Mouse (Mus musculus): Measurements from ENCODE around the gene Prkca.
"Not testable (repeated sequence)": the region's sequence is repeated elsewhere in the genome, so short reads cannot be mapped to it uniquely, and the experiment has no call there.

Gene Prkca

DNA sequence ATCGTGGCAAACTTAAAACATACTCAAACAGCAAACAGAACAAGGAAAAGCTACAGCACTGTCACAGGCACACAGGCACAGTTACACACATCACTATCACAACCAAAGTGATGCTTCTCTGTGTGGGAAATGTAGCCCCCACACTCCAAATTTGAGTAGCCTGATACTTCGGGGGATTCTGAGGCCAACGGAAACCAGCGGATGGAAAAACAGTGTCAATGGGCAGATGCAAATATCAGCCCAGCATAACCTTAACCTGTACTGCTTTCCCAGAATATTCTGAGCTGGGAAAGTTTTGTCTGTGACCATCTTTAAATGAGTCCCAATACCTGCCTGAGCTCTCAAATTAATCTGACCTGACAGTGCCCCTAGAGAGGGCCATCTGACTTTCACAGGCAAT is 250.5 kb downstream of the Prkca start:
- DNase-seq = no peak

DNA sequence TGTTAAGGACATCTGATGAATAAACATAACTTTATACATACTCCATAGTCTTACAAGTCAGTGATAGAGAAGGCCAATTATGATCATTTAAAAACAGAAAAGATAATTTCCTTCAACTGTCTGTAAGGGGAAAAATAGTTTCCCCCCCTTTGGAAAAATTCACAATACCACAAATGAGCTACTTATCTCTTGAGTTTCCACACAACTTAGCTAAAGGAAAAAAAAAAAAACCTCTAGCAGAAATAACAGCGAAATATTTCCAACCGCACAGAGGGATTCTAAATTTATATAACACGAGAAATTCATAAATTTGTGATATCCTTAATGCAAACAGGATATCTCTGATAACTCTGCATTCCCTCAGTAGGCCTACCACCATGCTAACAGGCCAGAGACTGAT is 252.5 kb downstream of the Prkca start:
- no peak for DNase-seq

DNA sequence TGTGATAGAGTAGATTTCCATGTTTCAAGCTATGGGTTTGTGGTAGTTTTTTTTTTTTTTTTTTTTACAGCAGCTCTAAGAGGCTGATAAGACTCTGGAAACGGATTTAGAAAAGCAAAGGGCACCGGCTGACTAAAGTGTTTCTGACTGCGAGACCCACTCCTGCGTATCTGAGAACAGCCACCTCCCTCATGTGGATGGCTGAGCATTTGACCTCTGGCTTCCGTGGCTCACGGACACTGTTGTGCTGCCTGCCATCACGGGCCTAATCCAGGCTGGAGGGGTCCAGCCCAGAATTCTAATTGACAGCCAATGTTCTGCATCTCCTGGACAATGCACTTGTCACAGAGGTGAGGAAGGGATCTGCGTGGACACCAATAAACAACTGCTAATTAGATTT is 253.0 kb downstream of the Prkca start:
- no peak for DNase-seq

- DNase-seq = no peak
Measured at GRCm38 (mm10) chr11:108088063-108088462, 255.7 kb downstream of the Prkca start.

DNA sequence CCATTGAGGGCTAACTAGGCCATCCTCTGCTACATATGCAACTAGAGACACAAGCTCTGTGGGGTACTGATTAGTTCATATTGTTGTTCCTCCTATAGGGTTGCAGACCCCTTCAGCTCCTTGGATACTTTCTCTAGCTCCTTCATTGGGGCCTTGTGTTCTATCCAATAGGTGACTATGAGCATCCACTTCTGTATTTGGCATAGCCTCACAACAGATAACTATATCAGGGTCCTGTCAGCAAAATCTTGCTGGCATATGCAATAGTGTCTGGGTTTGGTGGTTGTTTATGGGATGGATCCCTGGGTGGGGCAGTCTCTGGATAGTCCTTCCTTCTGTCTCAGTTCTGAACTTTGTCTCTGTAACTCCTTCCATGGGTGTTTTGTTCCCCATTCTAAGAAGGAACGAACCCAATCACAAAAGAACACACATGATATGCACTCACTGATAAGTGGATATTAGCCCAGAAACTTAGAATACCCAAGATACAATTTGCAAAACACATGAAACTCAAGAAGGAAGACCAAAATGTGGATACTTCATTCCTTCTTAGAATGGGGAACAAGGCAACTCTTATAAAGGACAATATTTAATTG is 256.5 kb downstream of the Prkca start:
- DNase-seq = not testable (repeated sequence)

DNA sequence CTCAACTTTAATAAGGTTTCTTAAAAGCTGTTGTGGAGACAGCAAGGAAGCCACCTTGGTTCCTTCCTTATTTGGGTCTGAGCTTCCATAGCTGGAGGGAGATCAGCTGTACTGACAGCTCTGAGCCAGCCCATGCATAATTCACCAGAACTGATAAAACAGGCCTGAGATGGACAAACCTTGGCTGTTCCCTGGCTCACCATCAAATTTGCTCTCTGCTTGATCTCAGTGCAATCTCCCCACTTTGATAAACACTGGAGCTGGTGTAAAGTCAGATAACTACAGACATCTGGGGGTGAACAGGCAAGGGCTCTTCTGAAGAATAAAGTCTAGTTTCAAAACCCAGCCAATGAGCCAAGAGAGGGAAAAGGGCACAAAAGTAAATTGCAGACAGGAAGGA is 261.1 kb downstream of the Prkca start:
- DNase-seq = no peak

GRCm38 (mm10) chr11:108079946-108080650 is 263.6 kb downstream of the Prkca start:
- DNase-seq = no peak

GRCm38 (mm10) chr11:108079454-108079853 is 264.3 kb downstream of the Prkca start:
- DNase-seq = no peak

GRCm38 (mm10) chr11:108077514-108077913 is 266.2 kb downstream of the Prkca start:
- DNase-seq = no peak

GRCm38 (mm10) chr11:108072606-108073243 is 271.0 kb downstream of the Prkca start:
- DNase-seq = no peak

- DNase-seq = no peak
Measured at GRCm38 (mm10) chr11:108071230-108071629, 272.5 kb downstream of the Prkca start.

DNA sequence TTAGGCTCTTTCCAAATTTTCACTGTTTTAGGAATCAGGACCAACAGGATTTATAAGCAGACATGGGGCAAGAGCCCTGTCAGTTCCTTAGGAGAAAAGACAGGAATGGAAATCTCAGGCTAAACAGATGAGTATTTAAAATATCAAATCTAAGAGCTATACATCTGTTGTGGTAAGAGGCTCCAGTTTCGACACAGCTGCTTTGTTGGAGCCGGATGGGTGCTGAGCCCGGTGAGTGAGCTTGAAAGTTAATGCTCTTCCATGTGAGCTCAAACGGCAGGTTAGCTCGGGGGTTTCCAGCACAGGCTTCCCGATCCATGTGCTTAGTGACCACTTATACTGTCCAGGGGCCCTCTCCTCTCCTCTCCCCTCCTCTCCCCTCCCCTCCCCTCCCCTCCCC is 273.7 kb downstream of the Prkca start:
- no peak for DNase-seq

- no peak for DNase-seq
Measured at GRCm38 (mm10) chr11:108068430-108068829, 275.3 kb downstream of the Prkca start.

GRCm38 (mm10) chr11:108067161-108067560 is 276.6 kb downstream of the Prkca start:
- no peak for DNase-seq

DNA sequence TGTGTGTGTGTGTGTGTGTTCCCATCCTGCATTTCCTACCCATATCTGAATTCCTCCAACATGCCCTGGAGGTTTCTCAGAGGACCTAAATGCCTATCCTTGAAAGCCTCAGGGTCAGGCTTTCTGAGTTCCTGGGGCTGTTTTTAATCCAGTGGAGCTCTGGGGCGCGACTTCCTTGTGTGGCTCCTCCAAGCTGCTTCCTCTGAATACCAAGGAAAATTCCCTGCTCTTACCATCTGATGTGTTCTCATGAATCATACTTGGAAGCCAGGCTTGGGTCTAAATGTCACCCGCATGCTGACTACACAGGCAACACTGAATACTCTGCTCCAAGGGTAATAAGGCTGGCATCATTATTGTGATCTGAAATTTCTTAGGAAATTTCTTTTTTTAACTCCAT is 279.3 kb downstream of the Prkca start:
- no peak for DNase-seq

- no peak for DNase-seq
Measured at GRCm38 (mm10) chr11:108063096-108063495, 280.6 kb downstream of the Prkca start.

- no peak for DNase-seq
Measured at GRCm38 (mm10) chr11:108061571-108062479, 281.9 kb downstream of the Prkca start.

DNA sequence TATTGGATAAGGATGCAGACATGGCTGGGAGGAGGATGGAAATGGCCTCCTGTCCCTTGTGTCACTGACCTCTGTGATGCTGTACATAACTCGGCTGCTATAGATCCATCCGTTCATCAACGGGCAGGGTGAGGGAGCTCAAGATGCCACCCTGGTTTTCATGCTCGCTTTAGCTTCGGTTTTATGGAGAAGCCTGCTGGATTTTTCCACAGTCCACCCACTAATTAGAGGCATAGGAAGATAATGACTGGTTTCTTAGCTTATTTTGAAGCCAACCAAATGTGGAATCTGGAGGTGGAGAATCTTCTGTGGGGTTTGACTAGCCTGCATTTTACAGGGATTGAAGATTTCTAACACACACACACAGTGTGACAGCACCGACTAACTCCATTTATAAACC is 286.6 kb downstream of the Prkca start:
- no peak for DNase-seq

GRCm38 (mm10) chr11:108054647-108055046 is 289.1 kb downstream of the Prkca start:
- no peak for DNase-seq

GRCm38 (mm10) chr11:108053746-108054145 is 290.0 kb downstream of the Prkca start:
- DNase-seq = no peak

GRCm38 (mm10) chr11:108041669-108042068 is 302.1 kb downstream of the Prkca start:
- no peak for DNase-seq

- no peak for DNase-seq
Measured at GRCm38 (mm10) chr11:108040823-108041222, 302.9 kb downstream of the Prkca start.

DNA sequence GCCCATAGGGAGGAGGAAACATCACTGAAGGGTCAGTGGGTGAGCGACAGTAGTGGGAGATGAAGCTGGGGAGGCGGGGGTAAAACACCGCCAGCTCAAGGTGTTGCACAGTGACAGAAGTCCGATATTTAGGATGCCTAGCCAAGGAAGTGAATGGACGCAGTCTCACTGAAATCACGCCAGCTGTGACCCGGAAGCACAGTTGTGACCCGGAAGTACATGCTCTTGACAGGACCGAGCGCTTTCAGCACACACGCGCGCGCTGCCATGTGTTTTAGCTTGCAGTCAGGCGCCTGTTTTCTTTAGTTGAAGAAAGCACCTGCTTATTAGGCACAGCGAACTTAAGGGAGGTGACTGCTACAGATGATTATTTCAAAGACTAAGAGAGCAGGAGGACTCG is 304.0 kb downstream of the Prkca start:
- DNase-seq = no peak

All from cerebellum, adult 11 months (tissue).